Mouse (Mus musculus) heart, postnatal 25 days (tissue): Measurements from ENCODE around the gene Sf3a3. TPM values are rescaled to one million over a fixed set of nuclear protein-coding genes. Genes with fewer than 3 reads are reported as not detected.

Experiments
- DNase-seq: peaks from one replicate; pipeline ENCODE4 v3.0.0; 2022; ENCODE audit warnings: low spot score
- intact Hi-C: fragments of 180-260 bp; cut with DNase I; formaldehyde crosslinking; loops from one replicate; pipeline ENCODE4 v1.15.1; 2025
- total RNA-seq, 2 experiments: library from RNA; stranded (reverse); gene quantifications; 2 replicates each; pipeline ENCODE4 v1.2.3; 2021

Sf3a3 gene
- total RNA-seq, 2 experiments from 2014 or later, result 18.4 to 18.6 TPM

DNA sequence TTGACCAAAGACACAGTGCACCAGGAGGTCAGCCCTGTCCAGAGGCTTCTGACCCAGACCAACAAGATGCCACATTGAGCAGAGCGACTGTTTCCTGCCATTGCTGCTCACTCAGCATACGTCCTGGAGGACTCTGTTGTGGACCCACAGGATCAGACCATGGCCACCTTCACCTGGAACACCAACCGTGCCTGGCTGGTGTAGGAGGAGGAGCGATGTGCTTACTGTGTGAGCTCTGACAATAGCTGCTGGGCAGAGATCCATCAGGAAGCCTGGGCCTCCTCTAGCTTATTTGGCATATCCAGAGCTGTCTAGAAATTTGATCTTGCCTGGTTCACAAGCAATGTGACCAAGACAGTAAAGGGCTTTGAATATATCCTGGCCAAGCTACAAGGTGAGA lies 4.5 kb downstream of the Sf3a3 start:
- DNase-seq, result no peak
- intact Hi-C loops, result loop anchor here (5.0 to 10.0 kb wide), 2 partner anchors 83 to 346 kb away; partner anchors contain the start of genes Dnali1, Mtf1 and Snip1

GRCm38 (mm10) chr4:124726121-124726520 lies 11.5 kb downstream of the Sf3a3 start:
- no peak for DNase-seq
- intact Hi-C loops, result no loop called here

DNA sequence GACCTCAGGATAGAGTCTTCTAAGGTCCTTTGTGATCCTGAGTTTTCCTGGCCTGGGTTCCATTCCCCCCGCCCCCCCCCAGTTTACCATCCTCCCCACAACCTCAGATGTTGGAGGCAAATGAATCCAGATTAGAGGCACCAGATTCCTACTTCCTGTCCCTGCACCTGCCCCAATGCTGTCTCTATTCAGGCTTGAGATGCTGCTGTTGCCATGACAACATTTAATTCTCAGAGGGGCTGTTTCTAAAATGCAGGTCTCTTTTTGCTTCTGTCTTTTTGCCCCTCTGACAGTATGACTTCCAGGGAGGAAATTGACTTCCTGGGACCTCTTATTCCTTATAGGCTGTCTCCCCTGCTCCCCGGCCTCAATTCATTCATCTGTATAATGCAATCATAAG lies 22.4 kb downstream of the Sf3a3 start:
- intact Hi-C loops, result no loop called here
- no peak for DNase-seq

GRCm38 (mm10) chr4:124737486-124737885 lies 22.9 kb downstream of the Sf3a3 start:
- no peak for DNase-seq
- intact Hi-C loops, result no loop called here

DNA sequence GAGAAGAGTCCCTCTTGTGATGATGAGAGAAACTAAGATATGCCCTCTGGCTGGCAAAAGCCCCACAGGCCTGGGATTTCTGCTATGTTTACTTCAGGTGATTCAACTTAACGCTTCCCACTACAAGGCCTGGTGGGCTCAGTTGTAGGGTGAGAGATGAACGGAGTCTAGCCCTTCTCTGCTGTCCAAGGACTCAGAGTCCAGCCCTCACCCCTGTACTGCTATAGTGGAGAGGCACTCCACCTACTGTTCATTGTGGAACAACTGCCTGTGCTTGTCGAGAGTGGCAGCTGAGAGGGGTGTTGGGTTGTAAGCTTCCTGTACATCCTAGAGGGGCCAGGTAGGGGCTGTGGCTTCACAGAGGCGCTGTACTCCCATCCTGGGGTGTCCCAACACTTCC lies 23.4 kb downstream of the Sf3a3 start:
- no peak for DNase-seq

GRCm38 (mm10) chr4:124738783-124739182 lies 24.2 kb downstream of the Sf3a3 start:
- intact Hi-C loops, result no loop called here
- DNase-seq, result no peak

More for the DNA sequence above, 23.4 kb downstream of the Sf3a3 start:
- intact Hi-C loops, result no loop called here

DNA sequence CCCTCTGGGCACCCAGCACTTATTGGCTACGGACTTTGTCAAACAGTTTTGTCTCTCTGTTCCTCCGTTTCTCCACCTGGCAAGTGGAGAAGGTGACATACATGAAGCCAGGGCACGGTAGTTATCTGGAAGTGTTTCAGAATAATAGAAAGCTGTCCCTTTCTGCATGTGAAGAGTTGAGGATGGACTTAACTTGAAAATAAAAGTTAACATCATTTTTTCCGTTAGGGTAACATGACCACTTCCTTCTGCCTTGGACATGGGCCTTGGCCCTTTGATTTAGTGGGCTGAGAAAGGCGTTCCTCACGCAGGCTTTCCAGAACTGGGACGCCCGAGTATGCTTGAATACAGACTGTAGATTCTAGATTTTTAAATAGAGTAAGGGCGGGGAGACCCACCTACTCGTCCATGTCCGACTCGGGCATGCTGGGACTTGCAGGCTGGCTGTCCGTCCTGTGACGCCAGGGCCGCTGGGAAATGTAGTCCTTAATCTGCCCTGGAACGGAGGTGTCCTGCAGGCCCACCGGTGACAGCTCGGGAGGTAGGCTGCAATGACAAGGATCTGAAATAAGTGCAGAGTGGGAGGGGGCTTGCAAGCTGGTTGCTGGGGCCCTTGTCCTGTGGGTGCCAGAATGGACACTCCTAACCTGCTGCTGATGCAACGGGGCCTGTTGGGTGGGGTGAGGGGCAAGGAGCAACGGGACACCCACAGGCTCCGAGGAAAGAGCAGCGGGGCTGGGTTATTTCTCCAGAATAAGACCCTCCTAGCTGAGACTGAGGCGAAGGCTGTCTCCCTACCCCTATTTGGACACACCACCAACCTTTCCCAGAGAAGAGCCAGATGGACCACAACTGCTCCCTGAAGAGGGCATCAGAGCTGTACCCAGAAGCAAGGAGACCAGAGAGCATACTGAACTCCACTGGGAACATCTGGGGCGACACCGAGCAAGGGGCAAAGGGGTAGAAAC lies 27.1 kb downstream of the Sf3a3 start, which contains the start of gene Inpp5b:
Gene Inpp5b, plus strand, starts transcription at position 475 of the 968 bp plus-strand sequence.
- peak; percentile 69 for DNase-seq
- intact Hi-C loops, result no loop called here

GRCm38 (mm10) chr4:124742839-124743238 lies 28.3 kb downstream of the Sf3a3 start:
- no peak for DNase-seq
- intact Hi-C loops, result no loop called here

DNA sequence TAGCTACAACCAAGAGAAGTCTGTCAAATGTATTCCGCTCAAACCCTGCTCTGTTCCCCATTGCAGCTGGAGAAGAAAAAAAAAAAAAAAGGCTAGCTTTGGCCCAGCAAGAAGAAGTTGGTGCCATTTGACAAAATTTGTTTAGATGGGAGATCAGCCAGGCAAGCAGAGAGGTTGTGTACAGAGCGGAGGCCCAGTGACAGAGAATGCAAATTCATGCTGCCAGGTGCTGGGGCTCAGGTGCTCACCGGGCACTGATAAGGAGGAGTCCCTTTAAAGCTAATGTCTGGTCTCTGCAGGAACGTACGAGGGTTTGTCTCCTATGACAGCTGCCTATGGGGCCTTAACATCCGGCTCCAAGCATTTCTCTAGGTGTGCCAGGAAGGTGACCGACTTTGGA lies 32.0 kb downstream of the Sf3a3 start:
- DNase-seq, result no peak
- intact Hi-C loops, result loop anchor here (5.0 kb wide), 1 partner anchor 56 kb away; the partner anchor contains the start of gene Mtf1

- DNase-seq, result no peak
- intact Hi-C loops, result loop anchor here (5.0 kb wide), 1 partner anchor 54 kb away; the partner anchor contains the start of gene Mtf1
Measured at GRCm38 (mm10) chr4:124747851-124748250, 33.3 kb downstream of the Sf3a3 start.

DNA sequence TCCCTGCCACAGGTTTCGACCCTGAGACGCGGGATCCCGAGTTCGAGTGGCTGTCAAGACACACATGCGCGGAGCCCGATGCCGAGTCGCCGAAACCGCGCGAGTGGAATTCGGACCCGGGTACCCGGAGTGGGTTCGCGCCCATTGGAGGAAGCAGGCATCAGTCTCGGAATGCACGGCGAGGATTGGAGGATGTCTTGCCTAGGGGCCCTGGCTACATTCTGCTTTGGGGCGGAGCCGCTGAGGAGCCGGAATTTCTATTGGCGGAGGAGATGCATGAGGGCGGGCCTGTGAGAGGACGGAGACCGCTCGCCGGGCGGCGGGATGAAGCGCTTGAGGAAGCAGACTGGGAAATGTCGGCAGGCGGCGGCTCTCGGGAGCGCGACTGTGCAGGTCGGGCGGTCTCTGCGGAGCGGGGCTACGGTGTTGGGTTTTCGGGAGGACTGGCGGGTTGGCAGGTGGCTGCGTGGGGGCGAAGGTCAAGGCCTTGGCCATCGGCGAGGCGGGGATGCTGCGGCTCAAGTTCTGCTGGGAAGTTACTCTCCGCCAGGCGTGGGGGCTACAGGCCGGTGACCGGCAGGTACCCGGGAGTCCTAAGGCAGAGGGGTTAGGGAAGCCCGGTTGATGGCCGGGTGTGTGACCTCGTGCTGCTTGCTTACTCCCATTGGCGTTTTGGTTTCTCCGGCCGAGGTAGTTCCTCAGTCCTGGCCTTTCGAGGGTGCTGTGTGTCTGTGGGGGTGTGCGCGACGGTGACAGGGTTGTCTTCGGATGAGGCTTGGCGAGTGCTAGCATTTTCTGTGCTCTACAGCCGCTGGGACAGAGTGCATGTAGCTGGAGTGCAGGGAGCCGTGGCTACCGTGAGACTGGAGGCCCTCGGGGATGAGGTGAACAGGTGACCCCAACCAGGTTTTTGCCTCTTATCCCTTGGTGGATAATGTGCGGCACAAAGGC lies 37.0 kb downstream of the Sf3a3 start:
- DNase-seq, result peak; percentile 99
- intact Hi-C loops, result loop anchor here (5.0 kb wide), 1 partner anchor 39 kb away; the partner anchor contains the start of gene Sf3a3

GRCm38 (mm10) chr4:124752281-124753199 lies 38.0 kb downstream of the Sf3a3 start:
- intact Hi-C loops, result loop anchor here (5.0 kb wide), 1 partner anchor 40 kb away; the partner anchor contains the start of gene Sf3a3
- no peak for DNase-seq

DNA sequence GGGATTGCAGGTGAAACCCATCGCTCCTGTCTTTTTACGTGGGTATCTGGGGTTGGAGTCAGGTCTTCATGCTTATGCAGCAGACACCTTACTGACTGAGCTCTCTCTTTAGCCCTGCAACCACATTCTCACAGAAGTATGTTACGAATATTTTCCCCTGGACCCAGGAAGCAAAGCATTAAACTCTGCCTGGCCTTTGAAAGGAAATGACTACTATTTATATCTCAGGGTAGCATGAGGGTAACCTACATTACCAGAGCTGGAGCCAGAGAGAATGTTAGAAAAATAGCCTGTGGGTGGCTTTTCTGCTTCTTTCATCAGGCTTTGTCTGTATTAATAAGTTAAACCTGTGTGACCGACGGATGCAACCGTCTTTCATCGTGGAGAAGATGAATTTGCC lies 41.0 kb downstream of the Sf3a3 start:
- intact Hi-C loops, result no loop called here

DNA sequence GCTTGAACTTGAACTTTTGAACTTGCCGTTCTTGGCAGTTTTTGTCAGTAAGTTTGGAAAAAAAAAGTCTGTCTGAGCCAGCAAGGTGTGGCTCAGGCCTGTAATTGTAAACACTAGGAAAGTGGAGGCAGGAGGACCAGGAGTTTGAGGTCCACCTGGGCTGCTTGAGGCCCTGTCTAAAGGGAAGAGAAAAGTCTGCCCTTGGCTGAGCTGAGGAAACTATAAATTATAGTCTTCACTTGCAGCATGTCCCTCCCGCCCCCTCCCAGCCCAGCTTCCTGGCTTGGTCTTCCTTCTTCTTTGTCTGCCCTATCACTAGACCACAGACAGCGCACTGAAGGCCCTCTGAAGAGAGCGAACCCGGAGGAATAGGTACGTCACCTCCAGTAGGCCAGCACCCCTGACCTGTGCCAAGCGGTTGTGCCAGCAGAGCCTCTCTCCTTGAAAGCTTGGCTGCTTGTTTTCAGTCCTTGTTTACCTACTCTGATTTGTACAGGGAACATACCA lies 44.8 kb downstream of the Sf3a3 start:
- no peak for DNase-seq
- intact Hi-C loops, result no loop called here

More for the DNA sequence above, 41.0 kb downstream of the Sf3a3 start:
- no peak for DNase-seq

GRCm38 (mm10) chr4:124761201-124761600 lies 46.6 kb downstream of the Sf3a3 start:
- DNase-seq, result no peak
- intact Hi-C loops, result no loop called here

GRCm38 (mm10) chr4:124762858-124763452 lies 48.4 kb downstream of the Sf3a3 start:
- no peak for DNase-seq
- intact Hi-C loops, result no loop called here

- intact Hi-C loops, result no loop called here
- no peak for DNase-seq
Measured at GRCm38 (mm10) chr4:124765802-124766565, 51.4 kb downstream of the Sf3a3 start.

- intact Hi-C loops, result no loop called here
- no peak for DNase-seq
Measured at GRCm38 (mm10) chr4:124766566-124766940, 52.0 kb downstream of the Sf3a3 start.
